Mouse (Mus musculus): Measurements from ENCODE around the gene Prm1. TPM values are rescaled to one million over a fixed set of nuclear protein-coding genes. Genes with fewer than 3 reads are reported as not detected.
"Not testable (repeated sequence)": the region's sequence is repeated elsewhere in the genome, so short reads cannot be mapped to it uniquely, and the experiment has no call there.

Gene Prm1
- total RNA-seq (2021), result not detected
- long read RNA-seq, experiment 1, result 0 reads
- long read RNA-seq, experiment 2, result 0 reads

- intact Hi-C loops (cut with DNase I), result no loop called here
- DNase-seq, result no peak
Measured at GRCm38 (mm10) chr16:10805789-10806527, at the start of gene Prm1. Gene Prm1, minus strand, starts transcription at chr16:10805839.

- intact Hi-C loops (cut with DNase I); DNase-seq: not testable (repeated sequence)
Measured at GRCm38 (mm10) chr16:10852216-10852615, 46.6 kb upstream of the Prm1 start.

- intact Hi-C loops (cut with DNase I), result no loop called here
- no peak for DNase-seq
Measured at GRCm38 (mm10) chr16:10850905-10851304, 45.3 kb upstream of the Prm1 start.

- intact Hi-C loops (cut with DNase I), result loop anchor here (5.0 kb wide), 1 partner anchor 63 kb away; the partner anchor contains the start of genes Socs1 and Tnp2
- peak; percentile 68 to 75 for DNase-seq
Measured at GRCm38 (mm10) chr16:10849965-10850861, 44.6 kb upstream of the Prm1 start.

DNA sequence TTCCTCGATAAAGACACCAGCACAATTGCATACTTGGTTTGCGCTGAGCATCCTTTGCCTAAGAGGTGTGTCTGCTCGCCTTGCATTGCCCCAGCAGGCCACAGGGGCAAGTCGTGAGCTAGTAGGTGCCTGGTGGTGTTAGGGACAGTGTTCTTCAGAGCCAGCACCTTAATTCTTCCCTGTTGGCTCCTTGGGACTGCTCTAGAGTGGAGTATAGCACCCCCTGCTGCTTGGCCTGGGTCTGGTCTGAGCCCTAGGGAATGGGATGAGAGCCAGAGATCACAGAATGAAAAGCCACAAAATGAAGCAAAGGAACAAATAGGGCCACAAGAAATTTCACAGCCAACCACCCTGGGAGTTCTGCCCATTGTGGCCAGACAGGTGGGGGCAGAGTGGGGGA lies 40.9 kb upstream of the Prm1 start:
- intact Hi-C loops (cut with DNase I), result loop anchor here (2.0 to 5.0 kb wide), 3 partner anchors 59 to 274 kb away; partner anchors contain the start of genes Socs1 and Tnp2
- peak; percentile 67 to 84 for DNase-seq

- intact Hi-C loops (cut with DNase I), result loop anchor here (2.0 to 5.0 kb wide), 3 partner anchors 59 to 273 kb away; partner anchors contain the start of genes Socs1 and Tnp2
- DNase-seq, result no peak
Measured at GRCm38 (mm10) chr16:10845952-10846351, 40.3 kb upstream of the Prm1 start.

- no peak for DNase-seq
- intact Hi-C loops (cut with DNase I), result no loop called here
Measured at GRCm38 (mm10) chr16:10844319-10844670, 38.7 kb upstream of the Prm1 start.

- peak; percentile 46 to 55 for DNase-seq
- intact Hi-C loops (cut with DNase I), result no loop called here
Measured at GRCm38 (mm10) chr16:10843486-10844318, 38.1 kb upstream of the Prm1 start.

- intact Hi-C loops (cut with DNase I), result no loop called here
- no peak for DNase-seq
Measured at GRCm38 (mm10) chr16:10842282-10842855, 36.7 kb upstream of the Prm1 start.

- intact Hi-C loops (cut with DNase I), result no loop called here
- DNase-seq, result no peak
Measured at GRCm38 (mm10) chr16:10840018-10840417, 34.4 kb upstream of the Prm1 start.

DNA sequence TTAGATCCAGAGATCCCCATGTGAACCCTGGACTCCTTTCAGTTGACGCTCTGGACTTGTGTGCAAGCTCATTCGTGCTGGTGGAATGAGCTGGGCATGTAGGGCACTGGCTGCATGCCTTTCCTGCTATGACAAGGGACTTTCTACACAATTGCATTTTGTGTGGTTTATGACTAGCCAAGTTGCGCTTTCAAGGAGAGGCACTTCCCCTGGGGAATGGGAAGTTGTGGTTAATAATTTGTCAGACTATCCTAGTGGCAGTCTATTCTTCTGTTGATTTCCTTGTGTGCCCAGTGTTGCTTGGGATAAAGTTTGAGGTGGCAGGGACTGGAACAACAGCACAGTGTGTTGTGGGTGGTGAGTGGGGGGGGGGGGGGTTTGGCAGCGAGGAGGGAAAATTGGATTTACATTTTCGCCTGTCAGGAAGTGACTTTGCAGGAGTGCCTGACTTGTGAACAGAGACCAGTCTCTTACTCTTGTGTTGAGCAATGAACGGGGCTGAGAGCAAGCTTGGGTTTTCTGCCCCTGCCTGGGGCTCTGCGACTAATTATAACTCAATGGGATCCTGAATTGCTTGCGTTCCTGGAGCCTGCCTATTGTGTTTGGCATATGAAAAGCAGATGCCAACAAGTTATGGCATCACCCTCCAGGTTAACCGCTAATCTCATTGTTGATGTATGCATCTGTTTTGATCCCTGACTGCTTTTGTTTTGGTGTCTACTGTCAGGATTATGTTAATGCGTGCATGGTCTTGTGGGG lies 33.0 kb upstream of the Prm1 start:
- DNase-seq, result peak in 1 of 2 experiments; percentile 29
- intact Hi-C loops (cut with DNase I), result no loop called here

- intact Hi-C loops (cut with DNase I), result no loop called here
- no peak for DNase-seq
Measured at GRCm38 (mm10) chr16:10837903-10838302, 32.3 kb upstream of the Prm1 start.

- no peak for DNase-seq
- intact Hi-C loops (cut with DNase I), result no loop called here
Measured at GRCm38 (mm10) chr16:10837250-10837649, 31.6 kb upstream of the Prm1 start.

GRCm38 (mm10) chr16:10836388-10836787 lies 30.7 kb upstream of the Prm1 start:
- intact Hi-C loops (cut with DNase I), result no loop called here

DNA sequence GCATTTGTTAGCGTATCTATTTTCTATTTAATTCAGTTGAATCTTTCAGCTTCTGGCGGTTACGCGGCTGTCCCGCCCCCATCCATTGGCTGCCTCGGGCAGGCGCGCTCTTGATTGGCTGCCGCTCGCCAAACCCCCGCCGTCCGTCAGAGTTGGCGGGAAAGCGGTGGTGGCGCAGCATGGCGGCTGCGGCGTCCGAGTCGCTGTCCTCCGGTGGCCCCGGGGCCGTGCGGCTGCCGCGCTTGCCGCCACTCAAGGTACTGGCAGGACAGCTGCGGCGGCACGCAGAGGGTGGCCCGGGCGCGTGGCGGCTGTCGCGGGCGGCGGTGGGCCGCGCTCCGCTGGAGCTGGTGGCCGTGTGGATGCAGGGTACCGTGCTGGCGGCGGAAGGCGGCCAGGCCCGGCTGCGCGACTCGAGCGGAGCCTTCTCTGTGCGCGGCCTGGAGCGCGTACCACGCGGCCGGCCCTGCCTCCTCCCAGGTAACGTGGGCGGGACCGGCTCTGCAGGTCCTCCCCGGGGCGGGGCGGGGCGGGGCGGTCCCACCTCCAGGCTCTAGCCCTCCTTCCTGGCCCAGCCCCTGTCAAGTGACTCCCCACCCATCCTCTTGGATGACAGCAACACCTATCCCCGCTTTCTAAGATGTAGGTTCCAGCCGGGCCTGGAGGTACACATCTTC lies 29.4 kb upstream of the Prm1 start, which contains the start of gene Rmi2:
Gene Rmi2 (plus strand): TSS at position 149 of the 677 bp plus-strand sequence.
- intact Hi-C loops (cut with DNase I), result no loop called here
- DNase-seq, result peak; percentile 89 to 91

More at GRCm38 (mm10) chr16:10836388-10836787, 30.7 kb upstream of the Prm1 start:
- no peak for DNase-seq

GRCm38 (mm10) chr16:10834542-10834910 lies 28.9 kb upstream of the Prm1 start:
- intact Hi-C loops (cut with DNase I), result no loop called here
- no peak for DNase-seq

DNA sequence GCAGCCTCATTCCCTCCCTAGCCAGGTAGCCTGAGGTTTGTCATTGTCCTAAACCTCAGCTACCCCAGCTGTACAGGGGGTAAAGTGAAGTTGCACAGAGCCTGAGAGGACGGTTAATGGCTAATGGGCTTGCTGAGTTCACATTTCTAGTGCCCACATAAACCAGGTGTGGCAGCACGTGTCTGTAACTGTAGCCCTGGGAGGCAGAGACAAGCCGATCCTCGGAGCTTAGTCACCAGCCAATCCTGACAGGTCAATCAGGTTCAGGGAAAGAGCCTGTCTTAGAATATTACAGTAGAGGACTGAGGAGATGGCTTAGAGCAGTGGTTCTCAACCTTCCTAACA lies 22.8 kb upstream of the Prm1 start:
- DNase-seq, result no peak
- intact Hi-C loops (cut with DNase I), result no loop called here

GRCm38 (mm10) chr16:10827766-10828460 lies 22.3 kb upstream of the Prm1 start:
- DNase-seq, result no peak
- intact Hi-C loops (cut with DNase I), result no loop called here

Data from heart, postnatal 14 days (tissue).